ENCODE assay signal across 26 mouse cellular contexts in the genomic region with DNA sequence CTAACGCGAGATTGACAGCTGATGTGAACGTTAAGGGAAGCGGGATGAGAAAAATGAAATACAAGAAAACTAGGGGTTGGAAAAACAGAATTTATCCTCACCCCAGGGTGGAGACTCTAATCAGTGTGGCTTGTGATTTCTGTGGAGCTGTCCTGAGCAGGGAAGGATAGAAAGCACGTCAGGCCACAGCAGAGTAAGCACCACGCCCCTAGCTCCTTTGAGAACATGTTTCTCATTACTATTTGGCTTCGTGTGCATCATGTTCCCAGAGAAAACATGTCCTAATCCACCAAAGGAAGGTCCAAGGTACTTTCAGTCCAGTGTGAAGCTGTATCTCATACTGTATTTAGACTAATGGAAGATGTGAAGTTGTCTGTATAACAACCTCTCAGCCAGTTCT.
"Had no signal": no experiment of that assay in that cellular context is flagged by ENCODE, and none has a peak within 500 bp of the region (broad histone marks: within the 10 kb centered on the region; RNA-seq: fewer than 3 reads in every experiment).

No protein-coding gene starts in this region.

- H3K27ac ChIP-seq: heart, embryonic 13.5 days; heart, embryonic 15.5 days; hindbrain, embryonic 10.5 days; hindbrain, embryonic 12.5 days; hindbrain, embryonic 14.5 days; intestine, embryonic 15.5 days; layer of hippocampus, adult 2 months; left cerebral cortex, adult 2 months; limb, embryonic 10.5 days; limb, embryonic 12.5 days; liver, embryonic 13.5 days; liver, embryonic 15.5 days had no signal

- ATAC-seq: hindbrain, embryonic 16.5 days; inflammation-experienced regulatory T-cells, adult 6 months; intestine, embryonic 15.5 days; intestine, postnatal 0 days had no signal

- H3K4me2 ChIP-seq: heart, embryonic 11.5 days; heart, embryonic 13.5 days; heart, embryonic 15.5 days; hindbrain, embryonic 12.5 days; hindbrain, embryonic 14.5 days; intestine, embryonic 15.5 days; limb, embryonic 12.5 days; liver, embryonic 11.5 days; liver, embryonic 13.5 days; liver, embryonic 15.5 days had no signal

- H3K27me3 ChIP-seq: heart, embryonic 13.5 days; heart, embryonic 15.5 days; hindbrain, embryonic 12.5 days; intestine, embryonic 15.5 days; limb, embryonic 12.5 days; liver, embryonic 13.5 days; liver, embryonic 15.5 days had no signal

- DNase-seq: gastrocnemius, postnatal 14 days; gastrocnemius, postnatal 36 days; heart, postnatal 4 days; kidney, adult 18-20 months; kidney, adult 8-10 months; kidney, postnatal 10 days; kidney, postnatal 25 days; kidney, postnatal 4 days; liver; liver, embryonic 13.5 days had no signal

- H3K9me3 ChIP-seq: heart, embryonic 13.5 days; heart, embryonic 15.5 days; hindbrain, embryonic 10.5 days; hindbrain, embryonic 12.5 days; intestine, embryonic 15.5 days; limb, embryonic 10.5 days; limb, embryonic 12.5 days; liver, embryonic 13.5 days; liver, embryonic 15.5 days had no signal

- H3K4me3 ChIP-seq: heart, embryonic 13.5 days; heart, embryonic 15.5 days; hindbrain, embryonic 10.5 days; hindbrain, embryonic 12.5 days; intestine, embryonic 15.5 days; layer of hippocampus, adult 2 months; left cerebral cortex, adult 2 months; limb, embryonic 10.5 days; limb, embryonic 12.5 days; liver, embryonic 13.5 days; liver, embryonic 15.5 days had no signal

- H3K36me3 ChIP-seq: heart, embryonic 13.5 days; heart, embryonic 15.5 days; hindbrain, embryonic 10.5 days; hindbrain, embryonic 12.5 days; intestine, embryonic 15.5 days; limb, embryonic 10.5 days; limb, embryonic 12.5 days; liver, embryonic 13.5 days; liver, embryonic 15.5 days had no signal

- H3K9ac ChIP-seq: heart, embryonic 13.5 days; heart, embryonic 15.5 days; hindbrain, embryonic 12.5 days; hindbrain, embryonic 14.5 days; intestine, embryonic 15.5 days; limb, embryonic 12.5 days; liver, embryonic 13.5 days; liver, embryonic 15.5 days had no signal

- H3K4me1 ChIP-seq: hindbrain, embryonic 10.5 days; hindbrain, embryonic 12.5 days; limb, embryonic 10.5 days; limb, embryonic 12.5 days; liver, embryonic 13.5 days; liver, embryonic 15.5 days had no signal
